Mouse (Mus musculus) CD8-positive naive resting alpha-beta T cell, adult 57 days (primary cell): ENCODE data around the gene Ints6l. TPM values are rescaled to one million over a fixed set of nuclear protein-coding genes. Genes with fewer than 3 reads are reported as not detected.

Experiments used
- total RNA-seq: library from RNA; stranded (reverse); gene quantifications from one replicate; pipeline ENCODE4 v1.2.4, GENCODE M21; 2023

Ints6l gene
- total RNA-seq = 35.1 TPM

DNA sequence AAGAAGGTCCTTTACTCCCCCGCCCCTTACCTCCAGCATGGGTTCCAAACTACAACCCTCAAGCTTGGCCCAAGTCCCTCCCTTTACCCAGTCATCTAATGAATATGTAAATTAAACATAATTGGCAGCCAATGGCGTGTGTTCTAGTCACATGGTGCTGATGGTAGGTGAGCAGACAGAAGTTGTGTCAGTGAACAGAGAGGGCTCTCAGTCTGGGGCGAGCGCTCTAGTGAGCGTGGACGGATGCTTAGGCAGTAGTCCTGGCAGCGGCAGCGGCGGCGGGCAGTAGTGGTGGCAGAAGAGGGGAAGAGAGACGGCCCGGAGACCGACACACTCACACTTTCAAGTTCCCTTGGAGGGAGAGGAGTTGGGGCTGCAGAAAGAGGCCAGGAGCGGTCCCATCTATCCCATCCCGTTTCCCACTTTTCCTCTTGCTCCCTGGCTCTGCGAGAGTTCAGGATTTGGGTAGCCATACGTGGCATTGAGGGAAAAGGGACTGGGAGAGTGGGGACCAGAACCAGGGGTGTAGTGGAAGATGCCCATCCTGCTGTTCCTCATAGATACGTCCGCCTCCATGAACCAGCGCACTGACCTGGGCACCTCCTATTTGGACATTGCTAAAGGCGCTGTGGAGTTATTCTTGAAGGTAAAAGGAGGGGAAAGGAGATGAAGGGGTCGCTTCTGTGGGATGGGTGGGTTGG, at the start of gene Ints6l:
Gene Ints6l, plus strand, starts transcription at position 187 of the 701 bp plus-strand sequence.

DNA sequence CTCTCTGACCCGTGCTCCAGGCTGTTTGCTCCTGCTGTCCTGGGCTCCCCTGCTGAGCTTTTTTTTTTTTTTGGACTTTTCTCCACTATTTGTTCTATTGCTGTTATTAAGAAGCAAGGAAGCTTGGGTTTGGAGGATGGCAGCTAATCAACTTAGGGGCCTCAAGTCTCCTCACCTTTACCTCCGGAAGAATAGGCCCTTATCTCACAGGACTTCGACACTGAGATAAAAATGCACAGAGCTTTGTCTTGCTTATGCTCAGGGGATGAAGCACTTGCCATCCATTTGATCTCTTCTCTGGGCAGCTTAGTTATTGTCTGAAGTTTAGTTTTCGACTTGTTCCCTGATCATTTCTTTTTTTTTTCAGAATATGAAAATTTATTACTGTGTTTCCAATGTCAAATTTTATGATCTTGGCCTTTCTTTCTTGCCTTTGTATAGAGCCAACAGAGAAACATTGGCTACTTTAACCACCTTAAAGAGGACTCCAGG, 7.1 kb upstream of the Ints6l start, which contains the start of gene Gm2174:
Gene Gm2174, plus strand, starts transcription at position 442 of the 492 bp plus-strand sequence.

DNA sequence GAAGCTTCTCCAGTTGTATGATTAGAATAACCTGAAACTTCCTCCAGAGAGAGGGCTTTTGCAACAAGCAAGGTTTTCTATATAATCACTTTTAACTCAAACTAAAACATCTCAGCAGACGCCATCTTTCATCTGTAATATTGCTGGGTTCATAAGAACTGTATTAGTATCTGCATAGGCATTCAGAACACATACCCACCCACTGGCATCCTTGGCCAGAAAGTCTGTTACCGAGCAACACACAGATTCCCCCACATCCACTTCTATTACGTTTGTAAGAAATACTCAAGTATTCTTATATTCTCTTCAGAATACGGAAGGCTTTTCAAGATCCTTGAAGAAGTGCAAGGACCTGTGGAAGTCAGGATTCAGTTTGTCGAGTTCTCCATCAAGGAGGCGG, 69.8 kb downstream of the Ints6l start, which contains the start of gene Gm10477:
Gene Gm10477, plus strand, starts transcription at position 301 of the 400 bp plus-strand sequence.

DNA sequence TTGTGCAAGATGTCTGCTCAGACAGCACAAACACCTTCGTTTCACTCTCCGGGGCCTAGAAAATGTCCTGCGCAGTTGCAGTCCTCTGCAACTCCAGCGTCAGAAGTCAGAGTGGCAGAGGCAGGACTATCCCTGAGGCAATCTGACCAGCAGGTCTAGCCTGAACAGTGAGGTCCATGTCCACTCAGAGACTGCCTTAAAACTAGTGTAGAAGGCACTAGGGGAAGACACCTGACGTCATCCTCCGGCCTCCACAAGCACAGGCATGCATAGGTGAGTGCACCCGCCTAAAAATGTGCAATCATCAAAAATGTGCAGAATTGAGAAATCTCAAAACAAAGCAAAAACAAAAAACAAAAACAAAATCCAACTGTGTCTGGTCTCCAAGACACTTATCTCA, 94.8 kb downstream of the Ints6l start, which contains the start of gene Gm648:
Gene Gm648, minus strand, starts transcription at position 101 of the 400 bp plus-strand sequence.

Other genes with a start within 250 kb of the Ints6l start
- not detected for gene Gm773, start 242.0 kb upstream of the Ints6l start, total RNA-seq
- 0.52 TPM for gene Zfp449, start 108.5 kb upstream of the Ints6l start, total RNA-seq
- gene Smim10l2a, start 80.3 kb upstream of the Ints6l start, total RNA-seq = not detected
- not detected for gene Gm2174, start 6.9 kb upstream of the Ints6l start, total RNA-seq
- gene Gm10477, start 69.9 kb downstream of the Ints6l start, total RNA-seq = not detected
- not detected for gene Gm648, start 94.7 kb downstream of the Ints6l start, total RNA-seq
- gene Mmgt1, start 143.2 kb downstream of the Ints6l start, total RNA-seq = 9.9 TPM
- gene Slc9a6, start 154.9 kb downstream of the Ints6l start, total RNA-seq = 8.4 TPM